Mouse (Mus musculus) liver, embryonic 15.5 days (tissue): ENCODE results near the gene Gm37240. TPM values are rescaled to one million over a fixed set of nuclear protein-coding genes. Genes with fewer than 3 reads are reported as not detected.

Experiments used
- ATAC-seq: fragments of 200-750 bp; cut with Nextera tagmentation; 2 replicates; pipeline ENCODE4 v1.8.0; 2017; ENCODE audit warnings: moderate number of reproducible peaks, mild to moderate bottlenecking, moderate library complexity; ENCODE audit not compliant: insufficient read depth
- H3K27ac ChIP-seq: fragments of 300-500 bp; sonication (generic); replicated peaks from 2 replicates; pipeline ENCODE4 v1.5.1; 2015; ENCODE audit warnings: mild to moderate bottlenecking, inconsistent platforms
- H3K27me3 ChIP-seq: fragments of 300-500 bp; sonication (generic); 2 replicates; pipeline ENCODE4 v1.6.1; 2015; ENCODE audit warnings: mild to moderate bottlenecking, inconsistent platforms
- H3K36me3 ChIP-seq: fragments of 300-500 bp; sonication (generic); replicated peaks from 2 replicates; pipeline ENCODE4 v1.6.1; 2015; ENCODE audit warnings: moderate library complexity, mild to moderate bottlenecking, inconsistent platforms
- H3K4me1 ChIP-seq: fragments of 300-500 bp; sonication (generic); replicated peaks from 2 replicates; pipeline ENCODE4 v1.6.1; 2015; ENCODE audit warnings: inconsistent platforms
- H3K4me2 ChIP-seq: fragments of 300-500 bp; sonication (generic); 2 replicates; pipeline ENCODE4 v1.6.1; 2015; ENCODE audit warnings: moderate library complexity, mild to moderate bottlenecking, inconsistent platforms
- H3K4me3 ChIP-seq: fragments of 300-500 bp; sonication (generic); replicated peaks from 2 replicates; pipeline ENCODE4 v1.5.1; 2015; ENCODE audit warnings: mild to moderate bottlenecking, inconsistent platforms
- H3K9ac ChIP-seq: fragments of 300-500 bp; sonication (generic); 2 replicates; pipeline ENCODE4 v1.6.1; 2015; ENCODE audit warnings: moderate library complexity, mild to moderate bottlenecking, inconsistent platforms
- H3K9me3 ChIP-seq: fragments of 300-500 bp; sonication (generic); replicated peaks from 2 replicates; pipeline ENCODE4 v1.6.1; 2016; ENCODE audit warnings: inconsistent platforms
- WGBS: fragments of 180-500 bp; shearing (Covaris S2); methylation state at CpG from one replicate; pipeline ENCODE4 v1.1.7; 2015; ENCODE audit warnings: mixed read lengths; ENCODE audit not compliant: insufficient replicate concordance; 5-methylcytosine and 5-hydroxymethylcytosine counted together
- polyA plus RNA-seq: library from polyadenylated mRNA; unstranded; fragments of >200 nt; fragmentation: Nextera tagmentation; extraction: Ambion mirVana; gene quantifications from 2 replicates; pipeline ENCODE4 v1.2.1, GENCODE M21; 2015

Gm37240 gene
- polyA plus RNA-seq, 1 experiment from 2014 or later = 0.24 TPM

GRCm38 (mm10) chr3:85148038-85148550 lies 739.2 kb downstream of the Gm37240 start:
- Histone ChIP-seq H3K4me3 (no peak overlapping the region), H3K36me3 (no peaks in the 10 kb centered on the region), H3K27ac (no peak overlapping the region), H3K4me1 (no peaks in the 10 kb centered on the region), H3K9me3 (no peaks in the 10 kb centered on the region), H3K9ac (no peak overlapping the region), H3K4me2 (no peak overlapping the region), H3K27me3 (no peaks in the 10 kb centered on the region)
- 75% methylated on average over 6 of the region's 6 CpGs for WGBS
- ATAC-seq = no peak

GRCm38 (mm10) chr3:85145568-85145967 lies 741.8 kb downstream of the Gm37240 start:
- WGBS = 21% methylated on average over 7 of the region's 7 CpGs
- no peak for ATAC-seq

GRCm38 (mm10) chr3:85145076-85145475 lies 742.2 kb downstream of the Gm37240 start:
- no peak for ATAC-seq
- Histone ChIP-seq H3K9ac (no peak overlapping the region), H3K4me2 (no peak overlapping the region), H3K36me3 (no peaks in the 10 kb centered on the region), H3K27ac (no peak overlapping the region), H3K4me3 (no peak overlapping the region), H3K4me1 (no peaks in the 10 kb centered on the region), H3K27me3 (no peaks in the 10 kb centered on the region), H3K9me3 (no peaks in the 10 kb centered on the region)
- WGBS = 51% methylated on average over 4 of the region's 4 CpGs

More at GRCm38 (mm10) chr3:85145568-85145967, 741.8 kb downstream of the Gm37240 start:
- Histone ChIP-seq H3K36me3 (no peaks in the 10 kb centered on the region), H3K27me3 (no peaks in the 10 kb centered on the region), H3K9me3 (no peaks in the 10 kb centered on the region), H3K27ac (no peak overlapping the region), H3K4me1 (no peaks in the 10 kb centered on the region), H3K4me3 (no peak overlapping the region), H3K9ac (no peak overlapping the region), H3K4me2 (no peak overlapping the region)

GRCm38 (mm10) chr3:85144425-85144824 lies 742.9 kb downstream of the Gm37240 start:
- no peaks in the 10 kb centered on the region for H3K4me1 ChIP-seq
- H3K27ac ChIP-seq = no peak overlapping the region
- H3K9ac ChIP-seq = no peak overlapping the region
- H3K9me3 ChIP-seq = no peaks in the 10 kb centered on the region
- 64% methylated on average over 3 of the region's 3 CpGs for WGBS
- H3K27me3 ChIP-seq = no peaks in the 10 kb centered on the region
- no peaks in the 10 kb centered on the region for H3K36me3 ChIP-seq
- no peak overlapping the region for H3K4me3 ChIP-seq
- H3K4me2 ChIP-seq = no peak overlapping the region
- ATAC-seq = no peak

- 45% methylated on average over 7 of the region's 7 CpGs for WGBS
Observed at GRCm38 (mm10) chr3:85140488-85140887, 746.8 kb downstream of the Gm37240 start.

GRCm38 (mm10) chr3:85138407-85138806 lies 748.9 kb downstream of the Gm37240 start:
- no peaks in the 10 kb centered on the region for H3K4me1 ChIP-seq
- no peak overlapping the region for H3K4me3 ChIP-seq
- H3K9me3 ChIP-seq = no peaks in the 10 kb centered on the region
- H3K27me3 ChIP-seq = no peaks in the 10 kb centered on the region
- no peak overlapping the region for H3K9ac ChIP-seq
- no peak overlapping the region for H3K4me2 ChIP-seq
- H3K27ac ChIP-seq = no peak overlapping the region
- no peaks in the 10 kb centered on the region for H3K36me3 ChIP-seq
- 61% methylated on average over 2 of the region's 2 CpGs for WGBS
- ATAC-seq = no peak

More at GRCm38 (mm10) chr3:85140488-85140887, 746.8 kb downstream of the Gm37240 start:
- no peak overlapping the region for H3K9ac ChIP-seq
- H3K4me3 ChIP-seq = no peak overlapping the region
- no peak overlapping the region for H3K27ac ChIP-seq
- no peak overlapping the region for H3K4me2 ChIP-seq
- no peaks in the 10 kb centered on the region for H3K9me3 ChIP-seq
- no peaks in the 10 kb centered on the region for H3K4me1 ChIP-seq
- no peak for ATAC-seq
- H3K27me3 ChIP-seq = no peaks in the 10 kb centered on the region
- H3K36me3 ChIP-seq = no peaks in the 10 kb centered on the region

- Histone ChIP-seq H3K4me3 (no peak overlapping the region), H3K27ac (no peak overlapping the region), H3K9me3 (no peaks in the 10 kb centered on the region), H3K27me3 (no peaks in the 10 kb centered on the region), H3K36me3 (no peaks in the 10 kb centered on the region), H3K4me2 (no peak overlapping the region), H3K9ac (no peak overlapping the region), H3K4me1 (no peaks in the 10 kb centered on the region)
- ATAC-seq = no peak
- WGBS = 68% methylated on average over 4 of the region's 4 CpGs
Observed at GRCm38 (mm10) chr3:85133561-85133960, 753.8 kb downstream of the Gm37240 start.

GRCm38 (mm10) chr3:85131878-85132277 lies 755.4 kb downstream of the Gm37240 start:
- H3K9me3 ChIP-seq = no peaks in the 10 kb centered on the region
- 60% methylated on average over 7 of the region's 7 CpGs for WGBS
- H3K9ac ChIP-seq = no peak overlapping the region

GRCm38 (mm10) chr3:85128546-85128945 lies 758.8 kb downstream of the Gm37240 start:
- no peak overlapping the region for H3K27ac ChIP-seq
- no peak overlapping the region for H3K4me2 ChIP-seq
- H3K4me1 ChIP-seq = no peaks in the 10 kb centered on the region
- no peaks in the 10 kb centered on the region for H3K27me3 ChIP-seq
- no peak for ATAC-seq
- H3K9me3 ChIP-seq = no peaks in the 10 kb centered on the region
- H3K9ac ChIP-seq = no peak overlapping the region
- H3K4me3 ChIP-seq = no peak overlapping the region
- no peaks in the 10 kb centered on the region for H3K36me3 ChIP-seq
- 68% methylated on average over 8 of the region's 8 CpGs for WGBS

More at GRCm38 (mm10) chr3:85131878-85132277, 755.4 kb downstream of the Gm37240 start:
- H3K27me3 ChIP-seq = no peaks in the 10 kb centered on the region
- H3K27ac ChIP-seq = no peak overlapping the region
- no peak for ATAC-seq
- no peak overlapping the region for H3K4me3 ChIP-seq
- no peaks in the 10 kb centered on the region for H3K4me1 ChIP-seq
- H3K4me2 ChIP-seq = no peak overlapping the region
- H3K36me3 ChIP-seq = no peaks in the 10 kb centered on the region

- Histone ChIP-seq H3K4me1 (no peaks in the 10 kb centered on the region), H3K4me2 (no peak overlapping the region), H3K9me3 (no peaks in the 10 kb centered on the region), H3K27ac (no peak overlapping the region), H3K36me3 (no peaks in the 10 kb centered on the region), H3K27me3 (no peaks in the 10 kb centered on the region), H3K4me3 (no peak overlapping the region), H3K9ac (no peak overlapping the region)
- no peak for ATAC-seq
- WGBS = 52% methylated on average over 7 of the region's 7 CpGs
Observed at GRCm38 (mm10) chr3:85126970-85127369, 760.3 kb downstream of the Gm37240 start.

- Histone ChIP-seq H3K27ac (no peak overlapping the region), H3K36me3 (no peaks in the 10 kb centered on the region), H3K9me3 (no peaks in the 10 kb centered on the region), H3K27me3 (no peaks in the 10 kb centered on the region), H3K4me3 (no peak overlapping the region), H3K9ac (no peak overlapping the region), H3K4me2 (no peak overlapping the region), H3K4me1 (no peaks in the 10 kb centered on the region)
- no peak for ATAC-seq
- 67% methylated on average over 5 of the region's 5 CpGs for WGBS
Observed at GRCm38 (mm10) chr3:85125471-85125870, 761.8 kb downstream of the Gm37240 start.

- Histone ChIP-seq H3K27me3 (no peaks in the 10 kb centered on the region), H3K4me3 (no peak overlapping the region), H3K4me1 (no peaks in the 10 kb centered on the region), H3K36me3 (no peaks in the 10 kb centered on the region), H3K4me2 (no peak overlapping the region), H3K27ac (no peak overlapping the region), H3K9me3 (no peaks in the 10 kb centered on the region), H3K9ac (no peak overlapping the region)
- no peak for ATAC-seq
- 69% methylated on average over 6 of the region's 6 CpGs for WGBS
Observed at GRCm38 (mm10) chr3:85124924-85125323, 762.4 kb downstream of the Gm37240 start.
